Mouse (Mus musculus): ENCODE measurements around the gene Slc25a25. TPM values are rescaled to one million over a fixed set of nuclear protein-coding genes. Genes with fewer than 3 reads are reported as not detected.

Gene Slc25a25
- polyA plus RNA-seq, 1 experiment from 2014 or later, result 37.4 TPM

DNA sequence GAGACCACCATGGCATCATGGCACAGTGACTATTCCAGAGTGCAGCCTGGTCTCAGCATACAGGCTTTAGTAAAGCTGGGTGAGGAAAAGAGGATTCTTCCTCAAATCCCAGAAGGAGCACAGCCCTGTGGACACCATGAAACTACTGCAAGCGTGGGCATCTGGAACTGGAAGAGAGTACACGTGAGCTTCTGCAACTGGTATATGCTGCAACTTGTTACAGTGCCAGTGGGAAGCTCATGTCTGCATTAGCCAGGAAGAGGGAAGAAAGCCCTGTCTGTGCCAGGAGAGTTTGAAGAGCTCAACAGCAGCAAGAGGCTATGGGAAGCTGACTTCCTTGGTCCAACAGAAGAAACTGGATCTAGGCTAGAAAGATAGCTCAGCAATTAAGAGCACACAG, 68.6 kb downstream of the Slc25a25 start:
- Histone ChIP-seq H3K27ac (no peak overlapping the region), H3K9me3 (replicated peaks) (no peaks in the 10 kb centered on the region), H3K9ac (no peak overlapping the region), H3K27me3 (peaks cover 16% of the 10 kb centered on the region), H3K4me1 (peaks cover 12% of the 10 kb centered on the region), H3K36me3 (ENCODE audit: poor library complexity, severe bottlenecking) (peaks cover 24% of the 10 kb centered on the region), H3K4me3 (no peak overlapping the region), H3K4me2 (peak overlapping the region; percentile 85; the same call in 1 of the 2 replicates)
- ATAC-seq, result no peak
- 96% methylated on average over 2 of the region's 2 CpGs for WGBS

DNA sequence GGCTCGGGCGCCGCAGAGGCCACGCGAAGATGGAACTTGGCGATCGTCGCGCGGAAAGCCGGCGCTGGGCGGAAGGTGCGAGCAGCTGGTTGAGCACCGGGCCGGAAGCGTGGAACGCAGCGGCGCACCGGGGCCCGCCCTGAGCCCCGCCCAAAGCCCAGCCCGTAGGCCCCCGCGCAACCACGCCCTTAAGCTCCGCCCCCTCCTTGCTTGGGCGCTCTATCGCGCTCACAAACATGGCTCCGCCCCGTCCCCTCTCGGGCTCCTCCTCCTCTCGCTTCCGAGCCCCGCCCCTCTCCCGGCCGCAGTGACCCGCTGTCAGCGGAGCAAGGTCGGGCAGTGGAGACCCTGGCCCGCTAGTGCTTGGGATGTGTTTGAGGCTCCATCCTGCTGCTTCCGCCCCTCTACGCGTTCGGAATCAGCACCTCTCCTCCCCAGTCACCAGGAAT, 69.4 kb downstream of the Slc25a25 start, which contains the start of gene 1110008P14Rik:
TSS of gene 1110008P14Rik (minus strand) at position 164 of the 449 bp plus-strand sequence.
- Histone ChIP-seq H3K36me3 (ENCODE audit: poor library complexity, severe bottlenecking) (peaks cover 33% of the 10 kb centered on the region), H3K27me3 (peaks cover 12% of the 10 kb centered on the region), H3K9me3 (replicated peaks) (no peaks in the 10 kb centered on the region), H3K4me3 (peak within 1 kb of the TSS; percentile 64), H3K4me2 (peak within 1 kb of the TSS; percentile 85), H3K9ac (peak within 1 kb of the TSS; percentile 68), H3K4me1 (peaks cover 12% of the 10 kb centered on the region), H3K27ac (no peak within 1 kb of the TSS)
- whole genome bisulfite sequencing, result under 1% methylated on average over 43 of the region's 47 CpGs
- peak; percentile 92 for ATAC-seq

- Histone ChIP-seq H3K4me3 (peak overlapping the region; percentile 64), H3K9ac (peak overlapping the region; percentile 68), H3K27me3 (peaks cover 12% of the 10 kb centered on the region), H3K9me3 (replicated peaks) (no peaks in the 10 kb centered on the region), H3K36me3 (ENCODE audit: poor library complexity, severe bottlenecking) (peaks cover 38% of the 10 kb centered on the region), H3K27ac (no peak overlapping the region), H3K4me2 (peak overlapping the region; percentile 85), H3K4me1 (peaks cover 12% of the 10 kb centered on the region)
- ATAC-seq, result peak; percentile 57
- WGBS, result 1% methylated on average over 27 of the region's 27 CpGs
These were observed 70.0 kb downstream of the Slc25a25 start for GRCm38 (mm10) chr2:32381141-32381774.

- WGBS, result 90% methylated on average over 7 of the region's 7 CpGs
- Histone ChIP-seq H3K4me2 (no peak overlapping the region), H3K9me3 (replicated peaks) (no peaks in the 10 kb centered on the region), H3K27me3 (peaks cover 12% of the 10 kb centered on the region), H3K9ac (no peak overlapping the region), H3K4me3 (no peak overlapping the region), H3K4me1 (peaks cover 12% of the 10 kb centered on the region), H3K27ac (no peak overlapping the region), H3K36me3 (ENCODE audit: poor library complexity, severe bottlenecking) (peaks cover 50% of the 10 kb centered on the region)
- ATAC-seq, result no peak
These were observed 71.2 kb downstream of the Slc25a25 start for GRCm38 (mm10) chr2:32380001-32380500.

- Histone ChIP-seq H3K4me1 (peaks cover 9% of the 10 kb centered on the region), H3K4me2 (no peak overlapping the region), H3K36me3 (ENCODE audit: poor library complexity, severe bottlenecking) (peaks cover 79% of the 10 kb centered on the region), H3K9ac (no peak overlapping the region), H3K9me3 (replicated peaks) (no peaks in the 10 kb centered on the region), H3K4me3 (no peak overlapping the region), H3K27ac (no peak overlapping the region), H3K27me3 (no peaks in the 10 kb centered on the region)
- WGBS, result 94% methylated on average over 10 of the region's 10 CpGs
- no peak for ATAC-seq
These were observed 74.3 kb downstream of the Slc25a25 start for GRCm38 (mm10) chr2:32376963-32377362.

GRCm38 (mm10) chr2:32375317-32375940, 75.8 kb downstream of the Slc25a25 start:
- peaks cover 94% of the 10 kb centered on the region for H3K36me3 ChIP-seq (ENCODE audit: poor library complexity, severe bottlenecking)
- no peak overlapping the region for H3K4me2 ChIP-seq
- no peak overlapping the region for H3K27ac ChIP-seq
- ATAC-seq, result no peak
- 91% methylated on average over 13 of the region's 13 CpGs for WGBS
- H3K9ac ChIP-seq, result no peak overlapping the region
- H3K4me3 ChIP-seq, result no peak overlapping the region
- no peaks in the 10 kb centered on the region for H3K27me3 ChIP-seq
- H3K9me3 ChIP-seq (replicated peaks), result no peaks in the 10 kb centered on the region
- H3K4me1 ChIP-seq, result no peaks in the 10 kb centered on the region

- Histone ChIP-seq H3K36me3 (ENCODE audit: poor library complexity, severe bottlenecking) (peaks cover 98% of the 10 kb centered on the region), H3K4me2 (no peak overlapping the region)
These were observed 77.1 kb downstream of the Slc25a25 start for GRCm38 (mm10) chr2:32374191-32374590.

DNA sequence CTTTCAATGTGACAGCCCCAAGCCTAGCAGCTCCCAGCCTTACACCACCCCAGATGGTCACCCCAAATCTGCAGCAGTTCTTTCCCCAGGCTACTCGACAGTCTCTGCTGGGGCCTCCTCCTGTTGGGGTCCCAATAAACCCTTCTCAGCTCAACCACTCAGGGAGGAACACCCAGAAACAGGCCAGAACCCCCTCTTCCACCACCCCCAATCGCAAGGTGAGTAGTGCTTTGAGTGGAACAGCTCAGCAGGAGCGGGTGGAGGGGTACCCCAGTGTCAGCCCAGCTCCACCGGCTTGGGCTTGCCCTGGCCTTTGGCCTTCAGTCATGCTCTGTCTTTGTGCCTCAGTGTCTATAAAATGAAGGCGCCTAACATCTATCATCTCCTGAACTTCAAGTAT, 83.9 kb downstream of the Slc25a25 start:
- ATAC-seq, result no peak
- peaks cover 14% of the 10 kb centered on the region for H3K4me1 ChIP-seq
- no peaks in the 10 kb centered on the region for H3K27me3 ChIP-seq
- 95% methylated on average over 5 of the region's 5 CpGs for WGBS
- H3K4me2 ChIP-seq, result no peak overlapping the region
- no peak overlapping the region for H3K27ac ChIP-seq
- H3K4me3 ChIP-seq, result no peak overlapping the region
- no peak overlapping the region for H3K9ac ChIP-seq
- no peaks in the 10 kb centered on the region for H3K9me3 ChIP-seq (replicated peaks)
- H3K36me3 ChIP-seq (ENCODE audit: poor library complexity, severe bottlenecking), result peaks cover 78% of the 10 kb centered on the region

More at GRCm38 (mm10) chr2:32374191-32374590, 77.1 kb downstream of the Slc25a25 start:
- no peaks in the 10 kb centered on the region for H3K4me1 ChIP-seq
- H3K4me3 ChIP-seq, result no peak overlapping the region
- H3K27ac ChIP-seq, result no peak overlapping the region
- 89% methylated on average over 10 of the region's 10 CpGs for WGBS
- no peaks in the 10 kb centered on the region for H3K27me3 ChIP-seq
- H3K9me3 ChIP-seq (replicated peaks), result no peaks in the 10 kb centered on the region
- ATAC-seq, result no peak
- H3K9ac ChIP-seq, result no peak overlapping the region

Other genes with a start within 250 kb of the Slc25a25 start
- 23.7 and 27.0 TPM in 2 replicates for gene Pomt1, start 214.9 kb downstream of the Slc25a25 start, polyA plus RNA-seq (2015; fragmentation: Nextera tagmentation; extraction: Ambion mirVana)
- gene Uck1, start 191.3 kb downstream of the Slc25a25 start, polyA plus RNA-seq (2015; fragmentation: Nextera tagmentation; extraction: Ambion mirVana), result 76.9 and 89.3 TPM in 2 replicates
- gene Golga2, start 164.1 kb downstream of the Slc25a25 start, polyA plus RNA-seq (2015; fragmentation: Nextera tagmentation; extraction: Ambion mirVana), result 20.5 and 23.4 TPM in 2 replicates
- gene Swi5, start 163.4 kb downstream of the Slc25a25 start, polyA plus RNA-seq (2015; fragmentation: Nextera tagmentation; extraction: Ambion mirVana), result 466 and 470 TPM in 2 replicates
- gene Ciz1, start 99.1 kb downstream of the Slc25a25 start, polyA plus RNA-seq (2015; fragmentation: Nextera tagmentation; extraction: Ambion mirVana), result 49.0 and 52.4 TPM in 2 replicates
- gene Dnm1, start 98.1 kb downstream of the Slc25a25 start, polyA plus RNA-seq (2015; fragmentation: Nextera tagmentation; extraction: Ambion mirVana), result 13.7 and 20.2 TPM in 2 replicates
- gene 1110008P14Rik, start 69.5 kb downstream of the Slc25a25 start, polyA plus RNA-seq (2015; fragmentation: Nextera tagmentation; extraction: Ambion mirVana), result 59.6 and 60.4 TPM in 2 replicates
- 0.20 TPM in 1 of 2 replicates, not detected in the other for gene Lcn2, start 63.2 kb downstream of the Slc25a25 start, polyA plus RNA-seq (2015; fragmentation: Nextera tagmentation; extraction: Ambion mirVana)
- gene Ptges2, start 55.5 kb downstream of the Slc25a25 start, polyA plus RNA-seq (2015; fragmentation: Nextera tagmentation; extraction: Ambion mirVana), result 28.5 and 30.1 TPM in 2 replicates
- gene Naif1, start 988 bp downstream of the Slc25a25 start, polyA plus RNA-seq (2015; fragmentation: Nextera tagmentation; extraction: Ambion mirVana), result 5.4 and 5.6 TPM in 2 replicates
- gene Fam102a, start 83.9 kb upstream of the Slc25a25 start, polyA plus RNA-seq (2015; fragmentation: Nextera tagmentation; extraction: Ambion mirVana), result 4.5 and 5.2 TPM in 2 replicates
- 127 and 129 TPM in 2 replicates for gene Dpm2, start 119.4 kb upstream of the Slc25a25 start, polyA plus RNA-seq (2015; fragmentation: Nextera tagmentation; extraction: Ambion mirVana)
- gene Pip5kl1, start 123.4 kb upstream of the Slc25a25 start, polyA plus RNA-seq (2015; fragmentation: Nextera tagmentation; extraction: Ambion mirVana), result 1.7 and 3.4 TPM in 2 replicates
- gene 9430097D07Rik, start 124.2 kb upstream of the Slc25a25 start, polyA plus RNA-seq (2015; fragmentation: Nextera tagmentation; extraction: Ambion mirVana), result 0.18 and 0.39 TPM in 2 replicates
- gene St6galnac4, start 135.7 kb upstream of the Slc25a25 start, polyA plus RNA-seq (2015; fragmentation: Nextera tagmentation; extraction: Ambion mirVana), result 14.5 and 16.5 TPM in 2 replicates
- gene St6galnac6, start 148.3 kb upstream of the Slc25a25 start, polyA plus RNA-seq (2015; fragmentation: Nextera tagmentation; extraction: Ambion mirVana), result 10.0 and 10.8 TPM in 2 replicates
- 48.8 and 48.9 TPM in 2 replicates for gene Ak1, start 170.3 kb upstream of the Slc25a25 start, polyA plus RNA-seq (2015; fragmentation: Nextera tagmentation; extraction: Ambion mirVana)
- gene Eng, start 195.2 kb upstream of the Slc25a25 start, polyA plus RNA-seq (2015; fragmentation: Nextera tagmentation; extraction: Ambion mirVana), result 20.4 and 21.2 TPM in 2 replicates